Mouse (Mus musculus) liver, embryonic 11.5 days (tissue): ENCODE data around the gene Adam30. TPM values are rescaled to one million over a fixed set of nuclear protein-coding genes. Genes with fewer than 3 reads are reported as not detected.
A peak's percentile ranks its signal among the peaks of the same experiment; 100 is the strongest.

Experiments
- ATAC-seq: fragments of 200-750 bp; cut with Nextera tagmentation; replicated peaks from 2 replicates; pipeline ENCODE4 v1.8.0; 2017; ENCODE audit warnings: moderate number of reproducible peaks, mild to moderate bottlenecking, moderate TSS enrichment, moderate library complexity; ENCODE audit not compliant: low FRiP score
- DNase-seq: peaks from one replicate; pipeline ENCODE4 v3.0.0-alpha.2; 2017; ENCODE audit warnings: low spot score
- H3K27ac ChIP-seq: fragments of 300-500 bp; sonication (generic); 2 replicates; pipeline ENCODE4 v1.5.1; 2014; ENCODE audit warnings: mild to moderate bottlenecking, low read depth, low read length, control low read depth
- H3K27me3 ChIP-seq: fragments of 300-500 bp; sonication (generic); replicated peaks from 2 replicates; pipeline ENCODE4 v1.6.1; 2014; ENCODE audit warnings: low read length, mixed read lengths; ENCODE audit not compliant: control insufficient read depth, insufficient read depth
- H3K36me3 ChIP-seq: fragments of 300-500 bp; sonication (generic); 2 replicates; pipeline ENCODE4 v1.6.1; 2014; ENCODE audit warnings: mild to moderate bottlenecking, low read length, moderate library complexity, mixed read lengths; ENCODE audit not compliant: control insufficient read depth, insufficient read depth
- H3K4me1 ChIP-seq: fragments of 300-500 bp; sonication (generic); replicated peaks from 2 replicates; pipeline ENCODE4 v1.6.1; 2014; ENCODE audit warnings: low read length, mixed read lengths; ENCODE audit not compliant: control insufficient read depth, insufficient read depth
- H3K4me2 ChIP-seq: fragments of 300-500 bp; sonication (generic); 2 replicates; pipeline ENCODE4 v1.6.1; 2014; ENCODE audit warnings: mild to moderate bottlenecking, control low read depth, moderate library complexity
- H3K4me3 ChIP-seq: fragments of 300-500 bp; sonication (generic); 2 replicates; pipeline ENCODE4 v1.5.1; 2014; ENCODE audit warnings: low read depth, low read length, control low read depth
- H3K9ac ChIP-seq: fragments of 300-500 bp; sonication (generic); 2 replicates; pipeline ENCODE4 v1.6.1; 2014; ENCODE audit warnings: low read depth, low read length, control low read depth
- H3K9me3 ChIP-seq: fragments of 300-500 bp; sonication (generic); 2 replicates; pipeline ENCODE4 v1.6.1; 2016; ENCODE audit warnings: low read length, inconsistent platforms, mixed read lengths; ENCODE audit not compliant: control insufficient read depth
- WGBS: fragments of 180-500 bp; shearing (Covaris S2); extraction: QIAGEN DNeasy Blood & Tissue Kit; methylation state at CpG from one replicate; pipeline ENCODE4 v1.1.7; 2014; 5-methylcytosine and 5-hydroxymethylcytosine counted together
- polyA plus RNA-seq: library from polyadenylated mRNA; unstranded; fragments of >200 nt; fragmentation: Nextera tagmentation; extraction: Ambion mirVana; gene quantifications from 2 replicates; pipeline ENCODE4 v1.2.1, GENCODE M21; 2014

Gene Adam30
- polyA plus RNA-seq, 1 experiment from 2014 or later = not detected

DNA sequence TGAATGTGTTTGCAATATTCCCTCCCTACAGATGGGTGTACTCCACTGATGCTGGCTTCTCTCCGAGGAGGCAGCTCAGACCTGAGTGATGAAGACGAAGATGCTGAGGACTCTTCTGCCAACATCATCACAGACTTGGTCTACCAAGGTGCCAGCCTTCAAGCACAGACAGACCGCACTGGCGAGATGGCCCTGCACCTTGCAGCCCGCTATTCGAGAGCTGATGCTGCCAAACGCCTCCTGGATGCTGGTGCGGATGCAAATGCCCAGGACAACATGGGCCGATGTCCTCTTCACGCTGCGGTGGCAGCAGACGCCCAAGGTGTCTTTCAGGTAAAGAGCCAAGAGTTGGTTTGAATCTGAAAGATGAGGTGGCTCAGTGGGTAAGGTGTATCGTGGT is 17.6 kb upstream of the Adam30 start:
- Histone ChIP-seq H3K4me1 (no peaks in the 10 kb centered on the region), H3K9me3 (no peaks in the 10 kb centered on the region), H3K4me2 (no peak overlapping the region), H3K36me3 (peaks cover 56% of the 10 kb centered on the region), H3K9ac (no peak overlapping the region), H3K27ac (no peak overlapping the region), H3K27me3 (no peaks in the 10 kb centered on the region), H3K4me3 (no peak overlapping the region)
- ATAC-seq (no peak), DNase-seq (no peak)
- 93% methylated on average over 13 of the region's 13 CpGs for WGBS

DNA sequence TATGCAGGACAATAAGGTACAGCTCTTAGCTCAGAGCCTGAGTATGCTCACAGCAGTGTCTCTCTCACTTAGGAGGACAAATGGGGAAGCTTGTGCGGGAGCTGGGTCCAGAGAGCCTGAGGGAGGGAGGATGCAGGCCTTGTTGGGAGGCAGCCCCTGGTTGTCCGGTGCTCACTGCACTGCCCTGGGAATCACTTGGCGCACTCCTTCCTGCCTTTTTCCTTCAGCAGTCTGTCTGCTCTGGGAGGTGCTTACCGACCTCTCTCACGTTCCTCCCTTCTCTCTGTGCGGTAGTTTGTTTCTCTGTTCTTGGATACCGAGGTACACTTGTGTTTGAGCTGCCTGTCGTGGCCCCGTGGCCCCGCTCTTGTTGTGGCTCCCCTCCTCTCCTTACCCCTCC is 15.2 kb upstream of the Adam30 start:
- H3K9me3 ChIP-seq = no peaks in the 10 kb centered on the region
- no peak overlapping the region for H3K27ac ChIP-seq
- H3K4me2 ChIP-seq = no peak overlapping the region
- no peaks in the 10 kb centered on the region for H3K4me1 ChIP-seq
- peak; percentile 20 for DNase-seq
- no peak overlapping the region for H3K9ac ChIP-seq
- 89% methylated on average over 10 of the region's 10 CpGs for WGBS
- no peak overlapping the region for H3K4me3 ChIP-seq
- ATAC-seq = no peak
- H3K27me3 ChIP-seq = no peaks in the 10 kb centered on the region
- peaks cover 43% of the 10 kb centered on the region for H3K36me3 ChIP-seq

DNA sequence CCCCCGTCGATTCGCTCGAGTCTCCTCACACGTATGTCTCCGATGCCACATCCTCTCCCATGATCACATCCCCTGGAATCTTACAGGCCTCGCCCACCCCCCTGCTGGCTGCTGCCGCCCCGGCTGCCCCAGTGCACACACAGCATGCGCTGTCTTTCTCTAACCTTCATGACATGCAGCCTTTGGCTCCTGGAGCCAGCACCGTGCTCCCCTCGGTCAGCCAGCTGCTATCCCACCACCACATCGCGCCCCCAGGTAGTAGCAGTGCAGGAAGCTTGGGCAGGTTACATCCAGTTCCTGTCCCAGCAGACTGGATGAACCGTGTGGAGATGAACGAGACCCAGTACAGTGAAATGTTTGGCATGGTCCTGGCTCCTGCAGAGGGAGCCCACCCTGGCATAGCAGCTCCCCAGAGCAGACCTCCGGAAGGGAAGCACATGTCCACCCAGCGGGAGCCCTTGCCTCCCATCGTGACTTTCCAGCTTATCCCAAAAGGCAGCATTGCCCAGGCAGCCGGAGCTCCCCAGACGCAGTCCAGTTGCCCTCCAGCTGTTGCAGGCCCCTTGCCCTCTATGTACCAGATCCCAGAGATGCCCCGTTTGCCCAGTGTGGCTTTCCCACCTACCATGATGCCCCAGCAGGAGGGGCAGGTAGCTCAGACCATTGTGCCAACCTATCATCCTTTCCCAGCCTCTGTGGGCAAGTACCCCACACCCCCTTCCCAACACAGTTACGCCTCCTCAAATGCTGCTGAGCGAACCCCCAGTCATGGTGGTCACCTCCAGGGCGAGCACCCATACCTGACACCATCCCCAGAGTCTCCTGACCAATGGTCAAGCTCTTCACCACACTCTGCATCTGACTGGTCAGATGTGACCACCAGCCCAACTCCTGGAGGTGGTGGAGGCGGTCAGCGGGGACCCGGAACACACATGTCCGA is 13.7 kb upstream of the Adam30 start:
- H3K4me3 ChIP-seq = no peak overlapping the region
- no peaks in the 10 kb centered on the region for H3K4me1 ChIP-seq
- ATAC-seq = no peak; the same call in 1 of the 2 replicates
- WGBS = 93% methylated on average over 29 of the region's 29 CpGs
- no peak overlapping the region for H3K4me2 ChIP-seq
- peaks cover 41% of the 10 kb centered on the region for H3K36me3 ChIP-seq
- no peaks in the 10 kb centered on the region for H3K9me3 ChIP-seq
- no peaks in the 10 kb centered on the region for H3K27me3 ChIP-seq
- DNase-seq = peak; percentile 30
- H3K27ac ChIP-seq = no peak overlapping the region
- H3K9ac ChIP-seq = no peak overlapping the region

DNA sequence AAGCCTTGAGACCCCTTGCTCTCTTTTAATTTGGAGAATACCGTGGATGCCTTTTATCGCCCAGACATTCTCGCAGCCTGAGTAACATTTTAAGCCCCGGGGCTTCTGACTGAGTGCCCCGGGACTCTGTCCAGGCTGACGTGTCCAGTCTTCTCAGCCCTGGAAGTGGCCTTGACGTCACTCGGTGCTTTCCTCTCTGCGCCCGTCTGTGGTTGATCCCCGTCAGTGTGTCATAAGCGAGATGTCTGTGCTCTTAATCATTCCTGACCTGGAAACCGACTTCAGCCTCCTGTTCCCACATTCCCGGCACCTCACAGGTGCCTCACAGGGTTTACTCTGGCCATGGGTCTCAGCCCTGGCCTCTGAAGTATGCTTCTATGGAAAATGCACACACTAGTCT is 12.7 kb upstream of the Adam30 start:
- WGBS = 89% methylated on average over 14 of the region's 14 CpGs
- Histone ChIP-seq H3K9ac (no peak overlapping the region), H3K9me3 (no peaks in the 10 kb centered on the region), H3K27ac (no peak overlapping the region), H3K4me3 (no peak overlapping the region), H3K4me1 (no peaks in the 10 kb centered on the region), H3K27me3 (no peaks in the 10 kb centered on the region), H3K36me3 (peaks cover 37% of the 10 kb centered on the region), H3K4me2 (no peak overlapping the region)
- ATAC-seq = no peak
- DNase-seq = no peak

DNA sequence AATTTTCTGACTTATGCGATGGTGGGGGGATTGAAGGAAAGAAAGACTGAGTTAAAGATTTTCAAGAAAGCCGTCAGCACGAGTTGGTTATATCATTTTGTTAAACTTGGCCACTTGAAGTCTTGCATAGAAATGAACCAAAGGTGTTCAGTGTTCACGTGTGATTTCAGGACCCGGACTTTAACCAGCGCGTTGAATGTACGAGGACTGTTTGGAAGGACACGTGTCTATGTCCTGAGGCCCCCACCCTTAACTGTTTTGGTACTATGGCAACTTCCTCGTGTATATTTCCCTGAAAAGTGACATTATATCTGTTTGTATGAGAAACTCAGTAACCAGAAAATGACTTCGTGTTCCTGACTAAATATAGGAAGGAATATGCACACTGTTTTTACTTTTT is 10.5 kb upstream of the Adam30 start:
- no peak overlapping the region for H3K9ac ChIP-seq
- H3K4me3 ChIP-seq = no peak overlapping the region
- H3K36me3 ChIP-seq = peaks cover 24% of the 10 kb centered on the region
- ATAC-seq = no peak
- no peak overlapping the region for H3K27ac ChIP-seq
- 91% methylated on average over 11 of the region's 11 CpGs for WGBS
- no peaks in the 10 kb centered on the region for H3K27me3 ChIP-seq
- no peak overlapping the region for H3K4me2 ChIP-seq
- DNase-seq = no peak
- H3K4me1 ChIP-seq = no peaks in the 10 kb centered on the region
- H3K9me3 ChIP-seq = no peaks in the 10 kb centered on the region

DNA sequence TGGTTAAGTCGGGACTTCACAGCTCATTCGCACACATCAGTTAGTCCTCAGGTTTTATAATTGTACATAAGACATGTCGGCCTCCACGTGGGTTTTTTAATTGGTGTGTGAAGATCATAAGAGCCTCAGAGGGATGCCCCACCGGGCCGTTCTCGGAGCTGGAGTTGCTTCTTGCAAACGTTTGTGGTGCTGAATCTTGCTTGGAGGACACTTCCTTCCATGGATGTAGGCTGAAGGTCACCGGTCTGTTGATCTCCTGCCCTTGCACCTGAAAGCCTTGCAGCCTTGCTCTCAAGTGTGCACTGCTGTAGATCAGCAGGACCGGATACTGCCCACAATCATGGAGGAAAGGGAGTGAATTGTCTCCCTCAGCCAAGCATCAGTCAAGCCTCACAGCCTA is 9.4 kb upstream of the Adam30 start:
- no peak overlapping the region for H3K4me3 ChIP-seq
- no peaks in the 10 kb centered on the region for H3K4me1 ChIP-seq
- H3K27me3 ChIP-seq = no peaks in the 10 kb centered on the region
- no peak overlapping the region for H3K9ac ChIP-seq
- H3K4me2 ChIP-seq = no peak overlapping the region
- no peaks in the 10 kb centered on the region for H3K9me3 ChIP-seq
- peaks cover 23% of the 10 kb centered on the region for H3K36me3 ChIP-seq
- 83% methylated on average over 10 of the region's 10 CpGs for WGBS
- no peak overlapping the region for H3K27ac ChIP-seq
- ATAC-seq (no peak), DNase-seq (no peak)

DNA sequence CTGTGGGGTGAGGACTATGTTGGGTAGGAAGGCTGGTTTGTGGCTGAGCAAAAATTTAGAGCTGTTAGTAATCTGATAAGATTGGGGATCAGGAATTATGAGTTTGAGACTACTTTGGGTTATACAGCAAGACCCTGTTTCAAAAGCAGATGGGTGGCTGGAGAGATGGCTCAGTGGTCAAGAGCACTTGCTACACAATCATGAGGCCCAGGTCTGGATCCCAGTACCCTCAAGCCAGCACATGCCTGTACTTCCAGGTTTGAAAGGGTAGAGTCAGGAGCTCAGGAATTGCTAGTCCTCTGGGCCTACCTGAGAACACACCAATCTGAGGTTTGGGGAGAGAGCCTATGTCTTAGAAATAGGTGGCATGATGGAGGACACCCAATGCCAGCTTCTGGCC is 7.0 kb upstream of the Adam30 start:
- peaks cover 4% of the 10 kb centered on the region; the same call in 1 of the 2 replicates for H3K36me3 ChIP-seq
- H3K4me1 ChIP-seq = no peaks in the 10 kb centered on the region
- H3K4me2 ChIP-seq = no peak overlapping the region
- DNase-seq (no peak), ATAC-seq (no peak)
- H3K4me3 ChIP-seq = no peak overlapping the region
- no peaks in the 10 kb centered on the region for H3K27me3 ChIP-seq
- no peak overlapping the region for H3K27ac ChIP-seq
- no peak overlapping the region for H3K9ac ChIP-seq
- H3K9me3 ChIP-seq = no peaks in the 10 kb centered on the region

DNA sequence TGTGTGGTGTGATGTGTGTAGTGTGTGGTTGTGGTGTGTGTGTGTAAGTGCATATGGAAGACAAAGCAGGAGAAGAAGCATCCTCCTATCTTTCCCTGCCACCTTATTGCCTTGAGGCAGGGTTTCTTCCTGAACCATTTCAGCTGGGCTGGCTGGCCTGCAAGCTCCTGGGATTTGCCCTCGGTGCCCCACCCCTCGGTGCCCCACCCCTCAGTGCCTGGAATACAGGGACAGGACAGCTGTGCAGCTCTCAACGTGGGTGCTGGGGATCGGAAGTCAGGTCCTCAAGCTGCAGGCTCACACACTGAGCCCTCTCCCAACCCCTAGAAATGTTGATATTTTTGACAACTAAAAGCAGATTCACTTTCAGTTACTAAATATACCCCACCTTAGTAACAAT is 4.3 kb upstream of the Adam30 start:
- H3K27me3 ChIP-seq = no peaks in the 10 kb centered on the region
- H3K27ac ChIP-seq = no peak overlapping the region
- H3K9me3 ChIP-seq = no peaks in the 10 kb centered on the region
- peaks cover 2% of the 10 kb centered on the region; the same call in 1 of the 2 replicates for H3K36me3 ChIP-seq
- H3K4me3 ChIP-seq = no peak overlapping the region
- H3K9ac ChIP-seq = no peak overlapping the region
- 54% methylated on average over 4 of the region's 4 CpGs for WGBS
- no peak overlapping the region for H3K4me2 ChIP-seq
- H3K4me1 ChIP-seq = no peaks in the 10 kb centered on the region
- ATAC-seq (no peak), DNase-seq (no peak)

DNA sequence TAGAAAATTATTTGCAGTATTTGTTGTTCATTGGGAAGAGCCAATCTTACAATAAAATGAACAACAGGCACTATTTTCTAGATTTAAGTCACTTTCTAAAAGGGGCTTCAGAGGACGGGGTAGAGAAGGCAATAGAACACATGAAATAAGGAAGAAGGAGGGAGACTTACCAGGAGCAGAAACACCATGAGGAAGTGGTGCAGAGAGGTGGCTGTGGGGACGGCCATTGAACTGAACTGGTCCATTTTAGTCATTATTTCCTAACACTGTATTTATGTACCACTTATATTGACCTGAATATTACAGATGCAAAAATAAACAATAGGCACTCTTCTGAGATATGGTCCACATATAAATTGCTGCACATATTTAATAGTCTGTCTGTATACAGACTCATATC is 3.4 kb upstream of the Adam30 start:
- 43% methylated on average over 2 of the region's 2 CpGs for WGBS
- H3K36me3 ChIP-seq = no peaks in the 10 kb centered on the region
- ATAC-seq (no peak), DNase-seq (no peak)
- no peaks in the 10 kb centered on the region for H3K4me1 ChIP-seq
- H3K9ac ChIP-seq = no peak overlapping the region
- no peak overlapping the region for H3K27ac ChIP-seq
- H3K4me3 ChIP-seq = no peak overlapping the region
- H3K4me2 ChIP-seq = no peak overlapping the region
- H3K27me3 ChIP-seq = no peaks in the 10 kb centered on the region
- H3K9me3 ChIP-seq = no peaks in the 10 kb centered on the region
